Mouse (Mus musculus) liver, postnatal 0 days (tissue): ENCODE measurements around the gene D10Wsu102e.

ENCODE experiments used
- CTCF ChIP-seq: sonication (generic); IDR thresholded peaks from 2 replicates; pipeline ENCODE4 v1.5.1; 2016; ENCODE audit warnings: antibody characterized with exemption, low read depth
- EP300 ChIP-seq: IDR thresholded peaks from 2 replicates; pipeline ENCODE4 v1.6.1; 2016; ENCODE audit warnings: antibody characterized with exemption, low read depth, mild to moderate bottlenecking

- no peak for TF ChIP-seq CTCF
- TF ChIP-seq EP300 = no peak
Measured at GRCm38 (mm10) chr10:83345693-83346358, 14.2 kb upstream of the D10Wsu102e start.
